20 mouse cellular contexts compared by ENCODE assay signal in the genomic region with DNA sequence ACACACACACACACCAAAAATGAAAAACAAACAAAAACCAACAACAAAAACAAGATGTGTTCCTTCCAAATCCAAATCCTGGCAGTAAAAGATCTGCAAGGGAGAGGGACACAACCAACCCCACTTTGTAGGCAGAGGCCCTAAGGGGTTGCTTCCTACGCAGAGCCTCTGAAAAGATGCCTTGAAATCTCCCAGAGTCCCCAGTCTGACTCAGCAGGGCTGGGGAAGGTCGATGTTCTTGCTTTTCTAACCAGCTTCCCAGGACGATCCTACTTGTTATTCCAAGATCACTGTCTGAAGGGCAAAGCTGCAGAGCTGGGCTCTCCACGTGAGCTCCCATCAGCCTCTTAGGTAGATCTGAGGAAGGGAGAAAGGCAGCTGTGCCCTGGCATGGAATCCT.
"Had no signal": no experiment of that assay in that cellular context is flagged by ENCODE, and none has a peak within 500 bp of the region (broad histone marks: within the 10 kb centered on the region; RNA-seq: fewer than 3 reads in every experiment).

No protein-coding gene starts in this region.

- H3K27ac ChIP-seq: kidney, embryonic 15.5 days; left cerebral cortex, adult 2 months; liver, embryonic 14.5 days; midbrain, embryonic 10.5 days; midbrain, embryonic 13.5 days; neural tube, embryonic 13.5 days; stomach, postnatal 0 days had no signal

- H3K36me3 ChIP-seq: kidney, embryonic 15.5 days; midbrain, embryonic 10.5 days; midbrain, embryonic 13.5 days; neural tube, embryonic 13.5 days had no signal

- H3K9me3 ChIP-seq: kidney, embryonic 15.5 days; midbrain, embryonic 10.5 days; midbrain, embryonic 13.5 days; neural tube, embryonic 13.5 days had no signal

- H3K4me3 ChIP-seq: kidney, embryonic 15.5 days; left cerebral cortex, adult 2 months; megakaryocyte, embryonic 14.5 days; midbrain, embryonic 10.5 days; midbrain, embryonic 13.5 days; myocyte; neural tube, embryonic 13.5 days had no signal

- DNase-seq: kidney, postnatal 10 days; kidney, postnatal 36 days; layer of hippocampus, postnatal 36 days; liver, postnatal 0 days; lung, embryonic 14.5 days; right cerebral cortex, adult 18-20 months; right cerebral cortex, postnatal 14 days; right cerebral cortex, postnatal 4 days; thymus, adult 2 months; thymus, postnatal 14 days; thymus, postnatal 4 days had no signal

- H3K27me3 ChIP-seq: kidney, embryonic 15.5 days; midbrain, embryonic 13.5 days; neural tube, embryonic 13.5 days had no signal

- H3K4me1 ChIP-seq: kidney, embryonic 15.5 days; midbrain, embryonic 10.5 days; midbrain, embryonic 13.5 days; neural tube, embryonic 13.5 days had no signal
